Mouse (Mus musculus): ENCODE results near the gene Mxd1.

Mxd1 gene

GRCm38 (mm10) chr6:86645551-86645950 lies 23.4 kb downstream of the Mxd1 start:
- no peak for DNase-seq

- no peak for DNase-seq
Measured at GRCm38 (mm10) chr6:86644775-86645400, 24.1 kb downstream of the Mxd1 start.

DNA sequence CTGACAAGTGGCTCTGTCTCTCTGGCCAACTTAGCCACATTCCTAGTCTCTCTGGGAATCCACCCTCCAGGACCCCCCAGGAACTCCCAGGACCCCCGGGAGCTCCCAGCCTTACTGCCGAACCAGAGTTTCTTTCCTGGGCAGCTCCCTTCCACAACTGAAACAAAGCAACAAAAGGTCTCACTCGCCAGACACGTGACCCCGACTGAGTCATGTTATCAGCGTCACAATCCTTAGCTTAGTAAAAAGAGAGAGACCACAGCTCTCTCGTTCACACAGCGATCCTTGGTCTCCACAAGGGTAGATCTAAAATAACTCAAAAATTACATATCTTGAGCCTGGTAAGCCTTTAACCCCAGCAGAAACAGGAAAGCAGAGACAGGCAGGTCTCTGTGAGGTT lies 27.2 kb downstream of the Mxd1 start:
- DNase-seq = no peak

DNA sequence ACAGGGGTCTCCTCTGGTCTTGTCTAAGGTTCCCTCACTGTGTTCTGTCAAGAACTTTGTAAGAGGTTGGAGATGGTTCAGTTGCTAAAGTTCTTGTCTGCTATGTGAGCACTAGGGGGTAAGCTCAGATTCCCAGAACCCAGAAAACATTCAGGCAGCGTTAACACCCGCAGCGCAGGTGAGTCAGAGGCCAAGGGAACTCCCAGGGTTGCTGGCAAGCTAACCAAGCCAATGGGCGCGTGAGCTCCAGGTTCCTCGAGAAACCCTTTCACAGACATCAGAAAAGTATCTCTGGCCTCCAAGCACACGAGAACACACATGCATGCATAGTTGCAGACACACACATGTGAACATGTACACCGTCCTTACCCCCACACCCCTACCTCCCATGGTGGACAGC lies 28.2 kb downstream of the Mxd1 start:
- DNase-seq = no peak

- no peak for DNase-seq
Measured at GRCm38 (mm10) chr6:86640161-86640560, 28.8 kb downstream of the Mxd1 start.

DNA sequence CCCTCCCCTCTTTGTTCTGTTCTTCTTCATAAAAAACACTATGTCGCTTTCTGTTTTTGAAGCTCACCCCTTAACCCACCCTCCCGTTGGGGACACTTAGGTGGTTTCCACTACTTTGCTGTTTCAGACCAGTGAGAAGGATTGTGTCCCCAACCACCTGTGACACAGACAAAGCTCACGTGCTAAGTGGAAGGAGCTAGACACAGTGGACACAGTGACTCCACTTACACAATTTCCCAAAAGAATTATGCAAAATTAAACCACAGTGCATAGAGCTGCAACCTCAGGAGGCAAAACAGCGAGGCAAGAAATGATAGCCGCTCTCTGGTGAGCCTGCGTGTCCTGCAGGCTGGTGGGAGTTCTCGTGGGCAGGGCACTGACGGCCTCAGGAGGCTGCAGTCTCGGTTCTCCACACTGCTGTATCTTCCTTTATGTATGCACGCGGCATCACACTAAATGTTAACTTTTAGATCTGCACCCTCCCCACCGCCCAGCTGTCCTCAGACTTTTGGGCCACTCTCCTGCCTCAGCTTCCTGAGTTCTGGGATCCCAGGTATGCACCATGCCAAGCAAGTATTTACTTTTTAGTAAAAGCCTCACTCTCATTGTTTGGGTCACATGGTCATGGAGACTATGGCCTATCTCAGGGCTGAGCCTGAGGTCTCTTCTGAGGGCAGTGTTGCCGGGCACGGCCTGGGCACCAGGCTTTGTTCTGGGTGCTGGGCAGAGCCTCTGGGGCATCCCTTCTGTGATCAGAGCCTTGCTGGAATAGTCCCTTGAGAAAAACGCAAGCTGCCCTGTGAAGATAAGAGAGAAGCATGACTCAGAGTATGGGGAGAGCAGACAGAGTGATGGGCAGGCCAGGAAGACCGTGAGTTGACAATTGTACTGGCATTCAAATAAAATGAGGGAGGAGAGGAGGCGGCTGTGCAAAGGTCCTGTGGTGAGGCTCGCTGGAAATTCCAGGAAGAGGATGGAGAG lies 29.5 kb downstream of the Mxd1 start:
- no peak for DNase-seq

GRCm38 (mm10) chr6:86638434-86638833 lies 30.5 kb downstream of the Mxd1 start:
- DNase-seq = no peak

DNA sequence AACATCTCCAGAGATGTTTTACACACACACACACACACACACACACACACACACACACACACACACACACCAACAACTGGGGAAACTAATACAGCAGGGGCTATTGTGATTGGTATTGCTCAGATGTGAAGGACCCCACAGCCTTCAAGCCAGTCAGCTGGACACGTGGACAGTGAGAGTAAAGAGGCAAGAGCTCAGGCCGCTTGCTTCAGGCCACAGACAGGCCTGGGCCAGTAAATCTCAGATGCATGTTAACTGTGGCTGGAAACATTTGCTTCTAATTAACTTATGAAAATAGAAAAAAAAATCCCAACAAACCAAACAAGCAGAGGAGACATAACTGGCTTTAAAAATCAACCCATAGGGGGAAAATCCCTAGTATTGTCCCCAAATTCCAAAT lies 31.1 kb downstream of the Mxd1 start:
- DNase-seq = no peak

- DNase-seq = no peak
Measured at GRCm38 (mm10) chr6:86637171-86637835, 31.7 kb downstream of the Mxd1 start.

GRCm38 (mm10) chr6:86636495-86636894 lies 32.5 kb downstream of the Mxd1 start:
- no peak for DNase-seq

DNA sequence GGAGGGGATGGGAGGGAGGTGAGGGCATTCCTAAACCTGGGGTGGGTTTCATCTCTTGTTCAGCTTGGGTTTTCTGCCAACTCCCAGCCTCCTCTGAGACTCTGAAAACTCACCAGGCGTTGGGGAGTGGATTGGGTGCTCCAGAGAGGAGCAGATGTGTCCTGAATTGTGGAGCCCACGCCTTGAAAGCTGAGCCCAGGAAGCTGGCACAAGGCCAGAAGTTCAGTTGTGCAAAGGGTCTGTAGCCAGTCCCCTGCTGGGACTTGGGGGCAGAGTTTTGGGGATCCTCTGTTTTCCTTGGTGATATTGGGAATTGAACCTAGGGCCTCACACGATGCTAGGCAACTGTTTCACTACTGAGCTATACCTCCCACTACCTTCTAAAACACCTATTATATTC lies 38.8 kb downstream of the Mxd1 start:
- DNase-seq = no peak

GRCm38 (mm10) chr6:86627946-86628345 lies 41.0 kb downstream of the Mxd1 start, which contains the start of gene Asprv1:
Asprv1 (plus strand) TSS chr6:86628164.
- DNase-seq = no peak

DNA sequence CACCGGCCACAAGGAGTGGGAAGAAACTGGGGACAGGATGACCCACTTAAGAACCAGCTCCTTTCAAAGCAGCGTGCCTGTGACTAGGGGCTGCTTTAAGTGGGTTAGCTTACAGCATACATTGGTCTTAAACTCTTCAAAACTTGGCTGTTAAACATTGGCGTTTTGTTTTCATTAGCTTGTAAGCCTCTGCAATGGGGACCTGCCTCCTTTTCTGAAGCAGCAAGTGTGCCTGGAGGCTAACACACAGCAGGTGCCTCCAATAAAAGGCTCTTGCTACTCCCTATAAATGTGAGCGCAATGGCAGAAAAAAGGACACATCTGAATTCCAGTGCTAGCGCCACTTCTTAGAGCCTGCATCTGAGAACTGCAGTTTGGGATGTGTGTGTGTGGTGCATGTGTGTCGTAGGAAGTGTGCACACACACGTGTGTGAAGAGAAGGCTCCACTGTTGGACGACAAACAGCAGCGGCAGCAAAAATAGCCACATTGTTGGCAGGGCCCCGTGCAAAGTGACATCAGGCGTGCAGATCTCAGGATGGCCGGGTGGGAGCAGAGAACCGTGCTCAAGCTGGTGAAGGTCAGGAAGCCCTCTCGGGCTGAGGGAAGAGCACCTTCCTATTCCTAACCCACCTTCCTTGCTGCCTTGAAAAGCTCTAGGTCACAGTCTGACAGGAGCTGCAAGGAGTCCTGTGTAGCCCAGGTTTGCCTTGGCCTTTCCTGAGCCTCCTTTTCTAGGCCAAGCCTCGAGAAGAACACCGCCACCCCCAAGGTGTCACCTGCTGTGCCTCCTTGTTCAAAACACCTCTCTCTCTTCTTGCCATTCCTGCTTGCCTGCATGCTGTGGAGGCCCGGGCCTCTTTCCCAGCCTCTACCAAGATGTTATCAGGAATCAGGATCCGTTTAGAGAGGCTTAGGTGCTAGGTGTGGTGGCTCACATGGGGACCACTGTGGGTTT lies 44.6 kb downstream of the Mxd1 start:
- DNase-seq = peak in 1 of 2 experiments; percentile 8

- peak in 1 of 2 experiments; percentile 13 for DNase-seq
Measured at GRCm38 (mm10) chr6:86623201-86623600, 45.8 kb downstream of the Mxd1 start.

- DNase-seq = no peak
Measured at GRCm38 (mm10) chr6:86615301-86615700, 53.7 kb downstream of the Mxd1 start.

- peak; percentile 14 to 48 for DNase-seq
Measured at GRCm38 (mm10) chr6:86610714-86611113, 58.2 kb downstream of the Mxd1 start.

DNA sequence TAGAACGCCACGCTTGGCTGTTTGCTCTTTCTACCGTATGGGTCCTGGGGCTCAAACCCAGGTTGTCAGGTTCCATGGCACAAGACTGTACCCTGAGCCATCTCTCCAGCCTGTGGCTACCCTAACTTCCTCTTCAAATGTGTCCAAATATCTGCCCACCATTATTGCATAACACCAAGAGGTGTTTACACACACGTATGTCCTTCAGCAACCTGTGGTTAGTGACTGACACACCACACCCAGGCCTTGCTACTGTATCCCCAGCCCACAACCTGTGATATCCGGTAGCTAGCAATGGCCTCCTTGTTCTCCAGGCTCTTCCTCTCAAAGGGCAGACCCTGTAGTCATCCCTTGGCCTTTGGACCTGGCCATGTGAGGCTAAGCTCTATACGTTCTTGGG lies 59.7 kb downstream of the Mxd1 start:
- DNase-seq = no peak

- no peak for DNase-seq
Measured at GRCm38 (mm10) chr6:86607471-86607870, 61.5 kb downstream of the Mxd1 start.

DNA sequence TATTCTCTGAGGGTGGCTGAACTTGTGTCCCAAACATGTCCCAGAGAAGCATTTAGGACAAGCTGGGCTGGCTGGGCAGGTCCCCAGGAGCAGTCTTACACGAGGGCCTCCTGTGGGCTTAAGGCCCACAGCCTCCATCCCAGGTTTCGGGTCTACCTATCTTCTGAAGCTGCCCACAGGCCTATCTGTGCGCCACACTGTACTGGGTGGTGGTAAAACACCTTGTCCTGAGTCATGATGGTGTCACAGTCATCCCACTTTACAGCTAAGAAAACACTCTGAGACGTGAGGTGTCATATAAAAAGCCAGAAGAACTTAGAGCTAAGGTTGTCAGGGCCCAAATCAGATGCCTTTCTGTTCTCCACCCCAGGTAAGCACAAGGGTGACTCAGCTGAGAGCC lies 62.7 kb downstream of the Mxd1 start:
- DNase-seq = no peak

DNA sequence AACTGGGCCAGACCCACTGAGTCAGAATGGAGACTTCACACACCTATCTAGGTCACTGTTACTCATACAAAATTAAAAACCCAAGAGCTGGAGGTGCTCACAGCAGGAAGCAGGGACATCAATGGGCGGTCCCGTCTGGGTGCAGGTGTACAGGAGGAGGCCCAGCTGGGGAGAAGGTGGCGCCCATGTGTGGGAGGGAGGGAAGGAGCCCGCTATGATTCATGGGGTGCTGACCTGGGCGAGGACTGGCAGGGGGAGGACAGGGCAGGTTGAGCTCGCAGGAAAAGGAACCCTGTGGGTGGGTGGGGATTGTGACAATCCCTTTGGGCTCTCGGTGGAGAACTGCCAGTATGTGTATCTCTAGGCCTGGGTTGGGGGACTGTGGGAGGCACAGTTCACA lies 63.7 kb downstream of the Mxd1 start:
- DNase-seq = peak in 1 of 2 experiments; percentile 36

DNA sequence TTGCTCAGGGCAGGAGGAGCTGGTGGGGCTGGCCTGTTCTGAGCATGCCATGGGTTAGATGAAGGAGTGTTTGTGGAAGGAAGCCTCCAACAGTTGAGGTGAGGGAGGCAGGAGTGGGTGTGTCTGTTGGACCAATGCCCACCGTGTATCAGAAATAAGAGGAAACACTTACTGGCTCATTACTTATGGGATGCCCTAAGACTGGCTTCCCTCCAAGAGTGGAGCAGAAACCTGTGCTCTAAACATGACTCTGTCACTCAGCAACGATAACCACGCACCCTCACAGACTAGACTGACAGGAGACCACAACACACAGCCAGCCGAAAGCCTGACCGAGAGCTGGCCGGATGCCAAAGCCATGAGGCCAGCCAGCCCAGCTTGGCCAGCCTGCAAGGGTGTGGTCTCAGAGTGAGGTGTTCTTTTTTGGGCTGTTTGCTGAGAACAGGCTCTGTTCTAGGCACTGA lies 69.0 kb downstream of the Mxd1 start:
- DNase-seq = peak; percentile 48 to 67

- DNase-seq = peak; percentile 93 to 94
Measured at GRCm38 (mm10) chr6:86599197-86599596, 69.8 kb downstream of the Mxd1 start.
